Mouse (Mus musculus) spleen, postnatal 14 days (tissue): ENCODE measurements around the gene Lipc.

ENCODE experiments used
- DNase-seq, 2 experiments: peaks; one replicate each; pipeline ENCODE4 v3.0.0; 2021 to 2022; ENCODE audit warnings: low spot score in 2 of 2

Lipc gene

GRCm38 (mm10) chr9:70914659-70915355 lies 37.2 kb downstream of the Lipc start:
- DNase-seq = no peak

GRCm38 (mm10) chr9:70911163-70911562 lies 40.9 kb downstream of the Lipc start:
- no peak for DNase-seq

GRCm38 (mm10) chr9:70910351-70910750 lies 41.7 kb downstream of the Lipc start:
- DNase-seq = no peak

DNA sequence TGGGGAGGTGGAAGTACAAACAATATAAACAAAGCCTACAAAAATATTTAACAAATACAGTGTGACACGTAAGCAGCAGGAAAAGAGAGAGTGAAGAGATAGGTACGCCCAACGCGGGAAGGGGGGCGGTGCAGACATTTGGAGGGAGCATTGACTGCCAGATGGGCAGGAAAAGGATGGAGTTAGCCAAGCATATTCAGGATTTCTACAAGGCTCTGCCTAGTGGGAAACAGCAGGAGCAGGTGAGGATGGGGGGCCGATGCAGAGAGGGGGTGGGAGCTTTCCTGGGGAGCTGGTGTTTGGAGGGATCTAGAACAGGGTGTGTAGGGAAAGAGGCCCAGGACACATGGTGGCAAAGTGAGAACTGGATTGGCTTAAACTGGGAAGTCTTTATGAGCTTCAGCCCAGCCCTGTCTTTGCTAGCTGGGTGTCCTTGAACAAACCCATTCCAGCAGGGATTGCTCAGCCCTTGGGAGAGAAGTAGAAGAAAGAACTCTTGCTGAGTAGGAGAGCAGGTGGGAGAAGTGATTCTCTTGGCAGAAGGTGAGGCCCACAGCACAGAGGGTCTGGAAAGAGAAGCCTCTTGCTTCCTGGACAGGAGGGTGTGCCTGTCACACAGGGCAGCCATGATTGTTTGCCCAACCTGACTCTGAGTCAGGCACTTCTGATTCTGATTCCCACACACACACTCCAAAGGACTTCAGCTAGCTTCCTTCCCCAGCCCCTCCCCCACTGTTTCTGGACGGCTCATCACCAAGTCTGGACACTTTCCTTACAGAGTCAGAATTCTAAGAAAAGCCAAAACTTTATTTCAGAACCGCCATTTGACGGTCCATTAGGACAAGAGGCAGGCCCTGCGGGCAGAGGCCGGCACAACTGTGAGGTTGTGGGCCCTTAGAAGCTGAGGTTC lies 49.0 kb downstream of the Lipc start:
- DNase-seq = no peak

DNA sequence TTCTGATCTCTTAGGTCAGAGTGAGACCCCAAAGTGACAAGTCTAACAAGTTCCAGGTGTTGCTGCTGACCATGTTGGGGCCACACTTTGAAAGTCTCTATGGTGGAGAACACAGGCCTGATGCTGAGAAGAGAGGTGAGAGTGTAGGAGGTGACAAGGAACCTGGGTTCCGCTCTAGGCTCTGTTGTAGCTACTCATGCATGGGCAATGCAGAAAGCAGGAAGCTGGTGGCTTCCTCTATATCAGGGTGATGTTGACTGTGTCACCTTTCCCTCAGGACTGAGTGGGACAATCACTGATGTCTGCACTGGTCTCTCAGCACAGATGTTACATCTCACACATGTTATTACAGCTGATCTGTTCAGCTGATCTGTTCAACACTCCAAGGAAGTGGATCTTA lies 57.8 kb downstream of the Lipc start:
- no peak for DNase-seq

DNA sequence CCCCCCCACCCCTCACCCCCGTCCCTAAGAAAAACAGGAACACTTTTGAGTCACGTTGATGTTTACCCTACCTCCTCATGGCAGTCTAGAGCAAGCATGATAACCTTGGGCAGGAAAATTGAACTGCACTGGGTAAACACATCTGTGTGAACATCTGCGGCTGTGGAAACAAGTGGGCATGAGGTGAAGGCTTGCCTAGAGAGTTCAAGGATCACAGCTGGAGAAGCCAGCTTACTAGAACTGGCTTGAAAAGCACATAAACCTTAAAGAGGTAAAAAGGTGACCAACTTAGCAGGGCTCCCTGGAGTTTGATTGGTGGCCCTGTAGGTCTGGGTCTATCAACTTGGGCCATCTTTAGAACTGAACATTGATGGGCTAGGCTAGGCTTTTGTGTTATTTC lies 58.5 kb downstream of the Lipc start:
- no peak for DNase-seq

DNA sequence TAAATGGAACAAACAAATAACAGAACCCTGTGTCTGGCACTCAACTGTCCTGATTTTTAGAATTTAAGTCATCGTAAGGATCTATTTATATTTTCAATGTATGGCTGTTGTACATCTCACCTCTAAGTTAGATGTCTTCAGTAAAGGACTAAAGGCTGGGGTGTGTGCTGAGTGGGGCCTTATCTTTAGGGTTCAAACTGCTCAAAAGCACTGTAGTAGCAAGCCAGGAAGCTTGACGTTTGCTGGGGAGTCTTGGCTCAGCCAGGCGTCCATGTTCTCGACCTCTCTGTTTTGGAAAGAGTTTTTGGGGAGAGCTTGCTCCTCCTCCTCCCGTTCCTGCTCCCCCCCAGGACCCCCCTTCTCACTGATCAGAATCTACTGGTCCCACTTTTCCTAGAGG lies 59.4 kb downstream of the Lipc start:
- no peak for DNase-seq

- no peak for DNase-seq
These were observed 60.4 kb downstream of the Lipc start for GRCm38 (mm10) chr9:70891431-70892133.

DNA sequence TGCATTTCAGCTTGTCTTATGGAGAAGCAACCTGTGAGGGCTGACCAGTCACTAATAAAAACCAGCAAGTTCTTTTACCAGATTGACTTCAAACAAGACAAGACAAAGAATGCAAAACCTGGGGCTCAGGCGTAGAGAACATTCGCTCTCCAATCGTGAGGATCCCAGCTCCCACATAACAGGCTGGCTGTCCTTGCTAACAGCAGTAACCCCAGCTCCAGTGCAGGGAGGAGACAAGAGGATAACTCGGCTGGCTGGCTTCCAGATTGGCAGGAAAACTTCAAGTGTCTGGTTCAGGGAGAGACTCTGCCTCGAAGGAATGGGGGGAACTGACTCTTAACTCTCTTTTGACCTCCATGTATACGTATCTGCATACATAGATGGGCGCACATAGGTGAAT lies 61.3 kb downstream of the Lipc start:
- DNase-seq = no peak

GRCm38 (mm10) chr9:70888969-70889368 lies 63.1 kb downstream of the Lipc start:
- no peak for DNase-seq

DNA sequence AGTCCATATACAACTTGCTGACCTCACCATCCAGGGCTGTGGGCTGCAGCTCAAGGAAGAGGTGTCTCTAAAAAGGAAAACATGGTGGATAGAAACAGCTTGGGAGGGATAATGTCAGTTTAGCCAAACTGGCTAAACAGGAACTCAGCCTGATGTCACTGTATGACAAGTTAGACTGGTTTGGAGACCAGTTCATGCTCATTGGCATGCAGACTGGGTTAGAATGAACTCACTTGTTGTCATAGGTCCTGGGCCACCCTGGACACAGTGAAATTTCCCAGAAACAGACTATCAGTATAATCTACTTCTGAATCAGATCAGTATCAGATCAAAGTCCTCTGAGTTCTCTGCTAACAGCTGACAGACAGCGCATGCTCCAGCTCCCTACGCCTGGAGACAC lies 63.5 kb downstream of the Lipc start:
- no peak for DNase-seq

GRCm38 (mm10) chr9:70881982-70882381 lies 70.0 kb downstream of the Lipc start:
- no peak for DNase-seq

- no peak for DNase-seq
These were observed 73.2 kb downstream of the Lipc start for GRCm38 (mm10) chr9:70878823-70879222.

- no peak for DNase-seq
These were observed 73.9 kb downstream of the Lipc start for GRCm38 (mm10) chr9:70878157-70878556.

GRCm38 (mm10) chr9:70875490-70875889 lies 76.5 kb downstream of the Lipc start:
- DNase-seq = no peak

- no peak for DNase-seq
These were observed 77.0 kb downstream of the Lipc start for GRCm38 (mm10) chr9:70875059-70875458.

- DNase-seq = no peak
These were observed 79.4 kb downstream of the Lipc start for GRCm38 (mm10) chr9:70872675-70873074.

DNA sequence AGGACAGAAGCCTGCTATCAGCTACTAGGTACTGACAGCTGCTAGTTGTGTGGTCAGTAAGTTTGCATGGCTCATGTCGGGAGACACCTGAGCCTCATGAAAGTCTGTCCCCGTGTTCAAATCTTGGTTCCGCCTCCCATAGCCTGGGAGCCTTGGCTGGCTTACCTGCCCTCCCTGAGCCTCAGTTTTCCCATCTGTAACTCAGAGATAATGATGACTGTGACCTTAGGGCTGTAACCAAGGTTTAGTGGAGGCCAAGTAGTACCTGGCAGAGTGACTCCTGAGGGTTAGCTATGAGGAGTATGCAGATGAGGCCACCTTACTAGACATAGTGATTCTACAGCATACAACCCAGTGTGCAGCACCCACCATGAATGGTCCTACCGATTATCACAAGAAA lies 81.7 kb downstream of the Lipc start:
- DNase-seq = no peak

DNA sequence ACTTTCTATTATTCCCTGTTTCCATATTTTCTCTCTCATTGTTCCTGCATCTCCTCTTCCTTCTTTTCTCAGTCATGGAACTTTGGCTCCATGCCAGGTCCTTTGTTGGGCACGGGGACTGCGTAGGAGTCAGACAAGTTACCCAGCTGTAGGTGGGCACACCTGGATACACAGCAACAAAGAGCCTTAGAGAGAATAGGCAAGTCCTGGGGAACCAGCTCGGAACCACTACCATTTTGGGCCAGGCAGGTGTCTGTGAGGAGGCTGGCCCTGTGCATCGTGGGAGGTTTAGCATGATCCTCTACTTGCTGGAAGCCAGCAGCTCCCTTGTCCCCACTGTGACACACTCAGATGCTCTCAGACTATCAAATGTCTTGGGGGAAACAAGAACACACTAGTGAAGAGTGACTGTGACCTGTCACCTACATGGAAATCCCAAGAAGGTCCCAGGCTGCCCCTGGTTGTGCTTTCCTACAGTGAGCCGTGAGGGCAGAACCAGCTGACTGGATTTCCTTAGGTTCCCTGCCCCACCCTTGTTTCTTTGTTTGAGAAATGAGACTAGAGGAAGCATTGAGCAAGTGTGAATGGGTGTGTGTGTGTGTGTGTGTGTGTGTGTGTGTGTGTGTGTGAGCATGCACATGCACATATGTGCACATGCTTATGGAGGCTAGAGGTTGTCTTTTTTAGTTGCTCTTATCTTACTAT lies 82.7 kb downstream of the Lipc start:
- no peak for DNase-seq

- DNase-seq = no peak
These were observed 84.6 kb downstream of the Lipc start for GRCm38 (mm10) chr9:70867381-70867780.

GRCm38 (mm10) chr9:70864039-70864438 lies 88.0 kb downstream of the Lipc start:
- no peak for DNase-seq

DNA sequence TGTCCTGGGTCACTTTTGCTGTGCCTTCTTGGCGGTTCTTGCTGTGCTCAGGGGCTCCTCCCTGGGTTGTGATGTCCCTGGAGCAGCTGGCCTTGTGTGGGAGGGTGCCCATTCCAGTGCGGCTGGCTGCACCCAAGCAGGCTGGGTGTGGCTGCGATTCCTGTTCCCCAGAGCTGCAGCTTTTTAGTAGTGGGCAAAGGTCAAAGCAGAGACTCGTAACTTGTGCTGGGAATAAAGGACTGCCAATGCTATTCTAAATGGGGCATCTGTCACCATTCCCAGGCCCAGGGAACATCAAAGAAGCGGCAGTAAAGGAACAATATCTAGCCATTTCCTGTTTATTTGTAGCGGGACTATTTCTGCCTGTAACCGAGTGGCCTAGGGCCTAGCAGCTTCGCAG lies 88.7 kb downstream of the Lipc start:
- DNase-seq = peak in 1 of 2 experiments; percentile 21
